Mouse (Mus musculus) lung, embryonic 14.5 days (tissue): ENCODE data around the gene Terb2. TPM values are rescaled to one million over a fixed set of nuclear protein-coding genes. Genes with fewer than 3 reads are reported as not detected.
A peak's percentile ranks its signal among the peaks of the same experiment; 100 is the strongest.

Experiments used
- ATAC-seq: fragments of 200-750 bp; cut with Nextera tagmentation; 2 replicates; pipeline ENCODE4 v1.8.0; 2017; ENCODE audit warnings: mild to moderate bottlenecking, moderate TSS enrichment, moderate library complexity; ENCODE audit not compliant: insufficient read depth
- DNase-seq: peaks from one replicate; pipeline ENCODE4 v3.0.0-alpha.2; 2015
- H3K27ac ChIP-seq: fragments of 300-500 bp; sonication (generic); 2 replicates; pipeline ENCODE4 v1.5.1; 2014; ENCODE audit warnings: low read depth, mild to moderate bottlenecking, moderate library complexity
- H3K27me3 ChIP-seq: fragments of 300-500 bp; sonication (generic); 2 replicates; pipeline ENCODE4 v1.6.1; 2014; ENCODE audit warnings: low read length, control low read depth; ENCODE audit not compliant: insufficient read depth
- H3K36me3 ChIP-seq: fragments of 300-500 bp; sonication (generic); 2 replicates; pipeline ENCODE4 v1.6.1; 2014; ENCODE audit warnings: control low read depth; ENCODE audit not compliant: insufficient read depth
- H3K4me1 ChIP-seq: fragments of 300-500 bp; sonication (generic); 2 replicates; pipeline ENCODE4 v1.6.1; 2014; ENCODE audit warnings: antibody characterized with exemption, control low read depth; ENCODE audit not compliant: insufficient read depth
- H3K4me2 ChIP-seq: fragments of 300-500 bp; sonication (generic); 2 replicates; pipeline ENCODE4 v1.6.1; 2014; ENCODE audit warnings: mild to moderate bottlenecking
- H3K4me3 ChIP-seq: fragments of 300-500 bp; sonication (generic); 2 replicates; pipeline ENCODE4 v1.5.1; 2014; ENCODE audit warnings: low read depth, low read length
- H3K9ac ChIP-seq: fragments of 300-500 bp; sonication (generic); 2 replicates; pipeline ENCODE4 v1.6.1; 2014
- H3K9me3 ChIP-seq: fragments of 300-500 bp; sonication (generic); 2 replicates; pipeline ENCODE4 v1.6.1; 2016; ENCODE audit warnings: low read depth, low read length, control low read depth
- CTCF ChIP-seq: IDR thresholded peaks from 2 replicates; pipeline ENCODE4 v1.5.1; 2016; ENCODE audit warnings: antibody characterized with exemption, low read depth
- WGBS: fragments of 180-500 bp; shearing (Covaris S2); extraction: QIAGEN DNeasy Blood & Tissue Kit; methylation state at CpG from one replicate; pipeline ENCODE4 v1.1.7; 2014; 5-methylcytosine and 5-hydroxymethylcytosine counted together
- polyA plus RNA-seq: library from polyadenylated mRNA; unstranded; fragments of >200 nt; fragmentation: Nextera tagmentation; extraction: Ambion mirVana; gene quantifications from 2 replicates; pipeline ENCODE4 v1.2.1, GENCODE M21; 2014

Gene Terb2
- polyA plus RNA-seq, 1 experiment from 2014 or later = not detected

DNA sequence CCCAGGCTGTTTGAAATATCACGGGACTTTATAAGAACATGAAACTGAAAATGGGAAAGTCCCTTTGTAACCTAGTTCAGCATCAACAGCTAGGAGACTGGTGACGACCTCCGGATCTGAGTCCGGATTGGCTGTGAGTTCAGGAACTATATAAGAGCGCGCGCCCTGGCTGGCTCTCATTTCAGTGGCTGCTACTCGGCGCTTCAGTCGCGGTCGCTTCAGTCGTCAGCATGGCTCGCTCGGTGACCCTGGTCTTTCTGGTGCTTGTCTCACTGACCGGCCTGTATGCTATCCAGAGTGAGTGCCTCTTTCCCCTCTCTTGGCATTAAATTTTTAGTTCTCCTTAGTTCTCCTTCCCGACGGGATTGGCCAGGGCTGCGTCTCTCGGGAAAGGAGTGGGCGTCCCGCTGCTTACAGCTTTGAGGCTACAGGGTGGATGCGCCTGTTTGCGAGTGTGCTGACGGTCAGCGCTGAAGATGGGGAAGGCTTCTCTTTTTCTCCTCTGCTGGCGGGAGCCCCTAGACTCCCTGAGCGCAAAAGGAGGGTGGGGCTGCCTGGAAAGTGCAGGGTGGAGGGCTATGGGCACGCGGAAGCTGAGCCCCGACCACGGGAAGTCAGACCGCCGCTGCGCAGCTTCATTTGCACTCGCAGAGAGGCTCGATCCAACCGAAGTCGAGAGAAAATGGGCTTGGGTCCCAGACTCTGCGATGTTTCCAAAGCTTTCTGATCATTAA is 38.4 kb upstream of the Terb2 start, which contains the start of gene B2m:
B2m (plus strand) TSS at position 179 of the 734 bp plus-strand sequence.
- ATAC-seq (peak; percentile 98), DNase-seq (peak; percentile 99)
- H3K4me2 ChIP-seq = peak within 1 kb of the TSS; percentile 70
- TF ChIP-seq CTCF = no peak
- WGBS = 0% methylated on average over 40 of the region's 40 CpGs
- peak within 1 kb of the TSS; percentile 87 for H3K27ac ChIP-seq
- no peaks in the 10 kb centered on the region for H3K27me3 ChIP-seq
- peaks cover 5% of the 10 kb centered on the region for H3K4me1 ChIP-seq
- peak within 1 kb of the TSS; percentile 73 for H3K9ac ChIP-seq
- H3K4me3 ChIP-seq = peak within 1 kb of the TSS; percentile 73
- peaks cover 9% of the 10 kb centered on the region; the same call in 1 of the 2 replicates for H3K36me3 ChIP-seq
- no peaks in the 10 kb centered on the region for H3K9me3 ChIP-seq

GRCm38 (mm10) chr2:122148242-122148917 is 37.7 kb upstream of the Terb2 start:
- WGBS = 18% methylated on average over 18 of the region's 18 CpGs

GRCm38 (mm10) chr2:122149316-122149715 is 36.8 kb upstream of the Terb2 start:
- peak overlapping the region; percentile 70 for H3K4me2 ChIP-seq
- H3K4me1 ChIP-seq = peaks cover 5% of the 10 kb centered on the region
- no peak overlapping the region for H3K9ac ChIP-seq
- peak overlapping the region; percentile 73 for H3K4me3 ChIP-seq
- no peak overlapping the region for H3K27ac ChIP-seq
- no peaks in the 10 kb centered on the region for H3K27me3 ChIP-seq
- H3K9me3 ChIP-seq = no peaks in the 10 kb centered on the region
- 95% methylated on average over 6 of the region's 6 CpGs for WGBS
- DNase-seq (no peak), ATAC-seq (no peak)
- TF ChIP-seq CTCF = no peak
- H3K36me3 ChIP-seq = peaks cover 16% of the 10 kb centered on the region; the same call in 1 of the 2 replicates

More at GRCm38 (mm10) chr2:122148242-122148917, 37.7 kb upstream of the Terb2 start:
- Histone ChIP-seq H3K4me2 (peak overlapping the region; percentile 70), H3K4me3 (peak overlapping the region; percentile 73), H3K9me3 (no peaks in the 10 kb centered on the region), H3K9ac (peak overlapping the region; percentile 73), H3K27ac (peak overlapping the region; percentile 87; the same call in 1 of the 2 replicates), H3K4me1 (peaks cover 5% of the 10 kb centered on the region), H3K27me3 (no peaks in the 10 kb centered on the region), H3K36me3 (peaks cover 14% of the 10 kb centered on the region; the same call in 1 of the 2 replicates)
- TF ChIP-seq CTCF = no peak
- peak; percentile 91 for DNase-seq
- peak; percentile 28 for ATAC-seq

DNA sequence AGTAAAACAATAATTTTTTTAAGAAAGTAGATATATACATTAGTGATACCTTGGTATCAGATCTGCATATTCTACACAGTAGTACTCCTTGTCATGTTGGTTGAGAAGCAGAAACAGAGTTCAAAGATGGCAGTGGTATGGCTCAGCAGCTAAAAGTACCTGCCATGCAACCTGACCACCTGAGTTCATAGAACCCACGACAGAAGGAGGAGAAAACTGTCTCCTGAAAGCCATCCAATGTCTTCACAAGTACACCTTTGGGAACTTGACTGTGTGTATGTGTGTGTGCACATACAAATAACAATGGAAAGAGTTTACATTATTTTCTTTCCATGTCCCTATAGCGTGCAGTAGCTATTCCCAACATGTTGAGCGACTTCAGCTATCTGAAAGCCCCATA is 36.4 kb upstream of the Terb2 start:
- Histone ChIP-seq H3K4me2 (no peak overlapping the region), H3K9me3 (no peaks in the 10 kb centered on the region), H3K27me3 (no peaks in the 10 kb centered on the region), H3K4me1 (peaks cover 5% of the 10 kb centered on the region), H3K27ac (no peak overlapping the region), H3K36me3 (peaks cover 18% of the 10 kb centered on the region; the same call in 1 of the 2 replicates), H3K9ac (no peak overlapping the region), H3K4me3 (no peak overlapping the region)
- 82% methylated on average over 3 of the region's 3 CpGs for WGBS
- no peak for ATAC-seq
- no peak for TF ChIP-seq CTCF
- DNase-seq = no peak

DNA sequence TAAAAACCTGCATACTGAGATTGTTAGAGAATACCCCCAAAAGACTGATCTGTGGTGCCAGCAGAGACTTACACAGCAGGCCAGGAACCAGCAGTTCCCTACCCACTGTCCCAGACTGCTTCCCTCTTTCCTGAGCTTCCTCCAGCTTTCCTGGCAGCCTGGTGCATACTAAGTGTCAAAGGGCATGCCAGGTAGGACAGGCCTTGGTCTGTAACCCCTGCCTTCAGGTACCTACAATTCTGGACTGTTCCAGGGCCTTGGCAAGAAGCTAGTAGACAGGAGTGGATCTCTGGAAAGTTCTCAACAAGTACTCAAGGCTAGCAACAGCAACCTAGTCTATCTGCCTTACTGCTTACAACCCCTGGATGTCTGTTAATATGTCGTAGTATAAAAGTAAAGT is 34.9 kb upstream of the Terb2 start:
- peaks cover 23% of the 10 kb centered on the region for H3K36me3 ChIP-seq

DNA sequence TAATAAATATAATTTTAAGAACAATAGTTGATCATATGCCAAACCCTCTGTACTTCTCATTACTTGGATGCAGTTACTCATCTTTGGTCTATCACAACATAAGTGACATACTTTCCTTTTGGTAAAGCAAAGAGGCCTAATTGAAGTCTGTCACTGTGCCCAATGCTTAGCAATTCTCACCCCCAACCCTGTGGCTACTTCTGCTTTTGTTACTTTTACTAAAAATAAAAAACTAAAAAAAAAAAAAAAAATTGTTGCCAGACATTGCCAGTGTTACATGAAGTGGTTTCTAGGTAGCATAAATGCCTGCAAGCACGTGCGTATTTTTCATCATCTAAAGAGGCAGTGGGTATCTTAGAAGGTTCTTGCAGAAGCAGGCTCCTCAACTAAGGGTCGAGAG is 33.2 kb upstream of the Terb2 start:
- ATAC-seq (no peak), DNase-seq (no peak)

More for the DNA sequence above, 34.9 kb upstream of the Terb2 start:
- Histone ChIP-seq H3K27me3 (no peaks in the 10 kb centered on the region), H3K27ac (no peak overlapping the region), H3K4me2 (no peak overlapping the region), H3K9me3 (no peaks in the 10 kb centered on the region), H3K4me1 (peaks cover 5% of the 10 kb centered on the region), H3K9ac (no peak overlapping the region), H3K4me3 (no peak overlapping the region)
- 93% methylated on average over 1 of the region's 1 CpGs for WGBS
- TF ChIP-seq CTCF = no peak
- ATAC-seq (no peak), DNase-seq (no peak)

More for the DNA sequence above, 33.2 kb upstream of the Terb2 start:
- no peak overlapping the region for H3K4me2 ChIP-seq
- 81% methylated on average over 3 of the region's 3 CpGs for WGBS
- peaks cover 23% of the 10 kb centered on the region for H3K36me3 ChIP-seq
- H3K4me1 ChIP-seq = peaks cover 5% of the 10 kb centered on the region; the same call in 1 of the 2 replicates
- no peak overlapping the region for H3K27ac ChIP-seq
- H3K27me3 ChIP-seq = no peaks in the 10 kb centered on the region
- H3K9ac ChIP-seq = no peak overlapping the region
- H3K9me3 ChIP-seq = no peaks in the 10 kb centered on the region
- no peak for TF ChIP-seq CTCF
- H3K4me3 ChIP-seq = no peak overlapping the region
